Mouse (Mus musculus) heart, postnatal 0 days (tissue): ENCODE measurements at regions not wholly inside any gene's neighbourhood (a gene's known extent, or its start where the extent isn't known, plus 50 kb on each side); places are given as distances from the start of the nearest gene placed in this dataset.

Source experiments
- CTCF ChIP-seq: IDR thresholded peaks from 2 replicates; pipeline ENCODE4 v1.5.1; 2016; ENCODE audit warnings: antibody characterized with exemption, control low read depth, low read depth
- EP300 ChIP-seq: IDR thresholded peaks from 2 replicates; pipeline ENCODE4 v1.6.1; 2016; ENCODE audit warnings: antibody characterized with exemption, low read depth

GRCm38 (mm10) chr12:46870130-46870529 is 51.4 kb upstream of the Nova1 start:
- TF ChIP-seq CTCF (no peak), EP300 (no peak)
